Mouse (Mus musculus) lung, postnatal 0 days (tissue): ENCODE results near the gene Itih1.

Experiments used
- CTCF ChIP-seq: IDR thresholded peaks from 2 replicates; pipeline ENCODE4 v1.5.1; 2016; ENCODE audit warnings: antibody characterized with exemption, mild to moderate bottlenecking
- EP300 ChIP-seq: IDR thresholded peaks from 2 replicates; pipeline ENCODE4 v1.6.1; 2016; ENCODE audit warnings: antibody characterized with exemption, mild to moderate bottlenecking, control low read depth

- no peak for TF ChIP-seq CTCF
- TF ChIP-seq EP300, result 0 out of 2 replicates have a peak, but pooled peaks have one; percentile 14
Measured at GRCm38 (mm10) chr14:30942254-30942653, 835 bp downstream of the Itih1 start.
